Mouse (Mus musculus): ENCODE data around the gene Dysf.

Dysf gene

DNA sequence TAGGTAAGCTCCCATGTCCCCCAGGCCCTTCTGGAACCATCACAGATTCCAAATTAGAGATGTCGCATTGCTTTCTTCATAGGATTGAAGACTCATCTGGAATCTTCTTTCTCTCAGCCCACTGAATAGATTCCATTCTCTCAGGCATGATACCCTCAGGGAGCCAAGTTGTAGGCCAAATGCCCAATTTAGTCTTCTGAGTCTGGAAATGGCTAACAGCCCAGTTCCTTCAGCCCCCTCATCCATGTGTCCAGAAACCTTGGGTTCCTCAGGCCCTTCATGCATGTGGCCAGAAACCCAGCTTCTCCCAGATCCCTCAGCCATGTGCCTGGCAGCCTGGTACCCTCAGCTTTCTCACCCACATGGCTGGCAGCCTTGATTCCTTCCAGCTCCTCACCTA lies 160.2 kb downstream of the Dysf start:
- no peak for DNase-seq (ENCODE audit: low spot score in 2 of 2)

GRCm38 (mm10) chr6:84173626-84174025 lies 165.2 kb downstream of the Dysf start:
- DNase-seq (ENCODE audit: low spot score in 2 of 2) = no peak

- DNase-seq (ENCODE audit: low spot score in 2 of 2) = no peak
Observed at GRCm38 (mm10) chr6:84178776-84179405, 170.5 kb downstream of the Dysf start.

- no peak for DNase-seq (ENCODE audit: low spot score in 2 of 2)
Observed at GRCm38 (mm10) chr6:84181452-84181851, 173.1 kb downstream of the Dysf start.

DNA sequence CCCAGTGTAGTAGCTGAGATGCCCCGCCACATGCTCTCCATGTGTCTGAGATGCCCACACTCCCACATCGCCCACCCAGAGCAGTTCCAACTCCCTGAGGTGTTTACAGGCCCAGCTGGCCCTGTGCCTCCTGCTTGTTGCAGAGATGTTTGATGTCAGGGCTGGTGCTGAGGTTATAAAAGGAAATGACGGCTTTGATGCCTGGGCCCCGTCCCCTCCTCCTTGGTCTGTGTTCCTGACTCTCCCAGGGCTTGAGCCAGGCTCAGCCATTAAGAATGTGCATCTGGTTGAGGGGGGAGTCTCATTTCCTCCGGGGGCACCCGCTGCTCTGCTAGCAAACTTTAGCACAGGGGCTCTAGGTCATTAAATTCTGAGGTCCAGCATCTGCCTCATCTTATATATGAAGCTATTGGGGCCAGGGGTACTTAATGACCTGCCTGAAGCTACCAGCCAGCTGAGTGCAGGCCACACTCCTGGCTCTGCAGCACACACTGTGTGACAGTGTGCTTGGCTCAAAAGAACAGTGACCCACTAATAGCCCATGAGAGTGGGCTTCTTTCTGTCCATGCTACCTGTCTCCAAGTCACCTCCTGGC lies 183.4 kb downstream of the Dysf start:
- DNase-seq (ENCODE audit: low spot score in 2 of 2) = peak in 1 of 2 experiments; percentile 12

GRCm38 (mm10) chr6:84196511-84196910 lies 188.1 kb downstream of the Dysf start:
- DNase-seq (ENCODE audit: low spot score in 2 of 2) = no peak

DNA sequence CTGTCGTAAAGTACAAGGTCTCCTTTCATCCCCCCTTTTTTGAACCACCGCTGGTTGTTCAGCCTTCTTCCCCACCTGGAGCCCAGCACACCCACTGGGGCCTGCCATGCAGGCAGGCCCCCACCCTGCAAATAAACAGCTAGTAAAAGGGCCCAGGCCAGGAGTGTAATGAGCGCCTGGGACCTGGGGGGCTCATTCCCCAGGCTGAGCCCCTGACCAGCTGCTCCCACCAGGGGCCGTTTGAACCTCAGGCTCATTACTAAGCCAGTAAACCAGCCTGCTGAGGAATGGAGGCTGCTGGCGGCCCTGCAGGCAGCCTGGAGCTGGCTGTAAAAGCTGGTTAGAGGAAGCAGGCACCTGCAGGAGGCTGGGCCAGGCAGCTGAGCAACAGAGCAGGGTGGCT lies 189.4 kb downstream of the Dysf start:
- DNase-seq (ENCODE audit: low spot score in 2 of 2) = no peak

DNA sequence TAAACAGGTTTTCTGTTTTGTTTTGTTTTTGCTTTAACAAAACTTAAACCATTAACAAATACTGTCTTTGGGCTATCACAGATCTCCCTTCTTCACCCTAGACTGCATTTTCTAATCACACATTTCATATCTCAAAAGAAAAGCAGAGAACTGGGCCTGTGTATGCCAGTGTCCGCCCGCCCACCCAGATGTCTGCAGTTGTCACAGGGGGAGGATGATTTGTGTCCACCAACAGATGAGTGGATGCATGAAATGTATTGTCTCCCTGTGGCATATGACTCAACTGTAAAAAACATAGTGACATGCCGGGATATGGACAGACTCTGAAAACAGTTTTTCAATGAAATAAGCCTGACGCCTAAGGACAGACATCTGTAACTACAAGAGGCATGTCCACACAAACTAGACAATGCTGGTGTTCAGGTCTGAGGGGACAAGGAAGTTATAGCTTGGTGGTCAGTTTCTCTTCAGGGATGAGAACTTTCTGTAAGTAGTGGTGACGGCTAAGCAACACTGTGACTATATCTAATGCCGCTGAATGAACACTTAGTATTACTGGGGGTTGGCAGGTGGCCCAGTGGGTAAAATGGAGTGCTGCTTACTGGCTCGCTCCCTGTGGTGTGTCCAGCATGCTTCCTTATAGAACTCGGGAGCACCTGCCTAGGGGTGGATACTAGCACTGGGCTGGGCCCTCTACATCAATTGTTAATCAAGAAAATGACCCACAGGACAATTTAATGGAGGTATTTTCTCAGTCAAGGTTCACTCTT lies 193.5 kb downstream of the Dysf start:
- DNase-seq (ENCODE audit: low spot score in 2 of 2) = peak in 1 of 2 experiments; percentile 3

DNA sequence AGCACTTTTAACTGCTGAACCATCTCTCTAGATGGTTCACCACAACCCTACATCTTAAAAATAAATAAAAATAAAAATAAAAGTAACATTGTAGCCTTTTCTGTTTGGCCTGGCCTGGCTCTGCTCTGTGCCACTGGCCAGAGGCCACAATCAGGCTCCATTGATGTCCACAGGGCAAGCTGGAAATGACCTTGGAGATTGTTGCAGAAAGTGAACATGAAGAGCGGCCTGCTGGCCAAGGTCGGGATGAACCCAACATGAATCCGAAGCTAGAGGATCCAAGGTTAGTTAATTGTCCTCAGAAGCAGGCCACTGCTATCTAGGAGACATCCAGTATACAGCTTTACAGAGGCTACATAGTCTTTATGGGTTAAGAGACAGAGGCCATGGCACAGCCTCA lies 197.2 kb downstream of the Dysf start:
- DNase-seq (ENCODE audit: low spot score in 2 of 2) = no peak

GRCm38 (mm10) chr6:84208589-84208988 lies 200.2 kb downstream of the Dysf start:
- DNase-seq (ENCODE audit: low spot score in 2 of 2) = no peak

DNA sequence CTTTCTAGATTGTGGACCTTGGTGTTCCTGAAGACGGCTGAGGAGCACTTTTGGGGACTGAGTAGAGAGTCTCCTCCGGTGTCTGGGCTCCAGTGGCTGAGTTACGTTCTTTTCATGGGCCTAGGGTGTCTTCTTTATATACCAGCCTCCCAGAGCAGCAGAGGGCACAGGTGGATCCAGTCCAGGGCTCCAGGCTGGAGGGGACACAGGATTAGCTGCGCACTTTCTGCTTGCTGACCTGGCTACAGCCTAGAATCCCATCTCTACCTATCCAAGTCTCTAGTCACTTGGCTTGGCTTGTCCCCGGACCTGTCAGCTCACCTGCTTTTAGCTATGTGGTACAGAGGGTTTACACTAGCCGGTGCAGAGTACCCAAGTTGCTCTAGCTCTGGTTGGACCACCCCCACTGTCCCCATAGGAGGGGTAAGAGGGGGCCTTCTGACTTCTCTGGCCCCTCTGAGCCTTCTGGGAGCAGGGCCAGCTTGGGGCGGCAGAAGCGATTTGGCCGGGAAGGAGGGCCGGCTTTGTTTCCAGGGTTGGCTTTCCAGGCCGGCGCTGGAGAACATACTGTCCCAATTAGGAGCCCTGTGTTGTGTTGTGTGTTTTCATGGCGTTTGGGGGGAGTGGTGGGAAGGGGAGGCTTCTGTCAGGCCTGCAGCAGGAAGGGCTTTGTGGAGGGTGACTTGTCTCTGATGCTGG lies 201.5 kb downstream of the Dysf start:
- no peak for DNase-seq (ENCODE audit: low spot score in 2 of 2)

GRCm38 (mm10) chr6:84211473-84211872 lies 203.1 kb downstream of the Dysf start:
- DNase-seq (ENCODE audit: low spot score in 2 of 2) = no peak

DNA sequence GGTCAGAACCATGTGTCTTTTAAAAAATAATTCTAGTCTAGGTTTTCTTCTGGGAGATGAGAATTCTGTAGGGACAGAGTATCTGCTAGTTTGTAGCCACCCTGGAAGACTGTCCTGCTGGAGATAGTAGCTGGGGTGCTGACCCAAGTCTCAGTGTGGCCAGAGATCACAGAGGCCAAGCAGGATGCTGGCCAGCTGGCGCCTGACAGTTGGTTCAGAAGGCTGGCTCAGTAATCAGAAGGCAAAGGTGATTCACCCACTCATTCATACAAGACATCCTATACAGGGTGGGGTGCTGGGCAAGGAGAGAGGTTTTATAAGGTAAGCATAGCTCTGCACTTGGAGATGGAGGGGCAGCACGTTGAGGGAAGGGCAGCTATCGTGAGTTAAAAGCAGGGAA lies 204.7 kb downstream of the Dysf start:
- DNase-seq (ENCODE audit: low spot score in 2 of 2) = no peak

DNA sequence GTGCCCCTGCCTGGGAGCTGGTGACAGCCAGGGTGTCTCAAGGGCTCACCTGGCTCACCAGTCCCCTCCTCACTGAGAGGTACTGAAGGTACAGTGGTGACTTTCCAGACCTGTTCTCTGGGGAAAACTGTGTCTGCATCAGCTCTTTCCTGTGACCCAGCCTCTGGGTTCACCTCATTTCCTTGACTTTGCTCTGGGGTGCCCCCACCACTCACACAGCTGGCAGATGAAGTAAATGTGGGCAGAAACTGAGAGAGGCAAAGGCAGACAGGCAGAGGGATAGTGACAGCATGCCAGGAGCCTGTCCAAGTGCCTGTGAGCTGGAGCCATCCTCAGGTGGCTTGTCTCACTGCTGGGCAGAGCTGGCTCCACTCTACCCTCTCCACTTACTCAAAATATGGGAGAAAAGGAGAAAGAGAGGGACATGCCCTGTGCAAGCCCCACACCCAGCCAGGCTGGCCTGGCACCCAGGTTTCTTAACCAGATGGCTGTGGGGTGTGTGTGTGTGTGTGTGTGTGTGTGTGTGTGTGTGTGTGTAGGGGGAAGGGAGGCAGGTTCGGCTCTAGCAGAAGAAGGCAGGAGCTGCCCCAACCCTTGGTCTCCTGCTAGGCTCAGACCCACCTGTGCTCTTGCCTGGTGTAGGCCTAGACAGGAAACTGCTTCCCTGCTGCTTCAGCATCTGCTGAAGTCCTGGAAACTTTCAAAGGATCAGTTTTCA lies 209.0 kb downstream of the Dysf start:
- no peak for DNase-seq (ENCODE audit: low spot score in 2 of 2)

- DNase-seq (ENCODE audit: low spot score in 2 of 2) = no peak
Observed at GRCm38 (mm10) chr6:84219119-84219518, 210.7 kb downstream of the Dysf start.

DNA sequence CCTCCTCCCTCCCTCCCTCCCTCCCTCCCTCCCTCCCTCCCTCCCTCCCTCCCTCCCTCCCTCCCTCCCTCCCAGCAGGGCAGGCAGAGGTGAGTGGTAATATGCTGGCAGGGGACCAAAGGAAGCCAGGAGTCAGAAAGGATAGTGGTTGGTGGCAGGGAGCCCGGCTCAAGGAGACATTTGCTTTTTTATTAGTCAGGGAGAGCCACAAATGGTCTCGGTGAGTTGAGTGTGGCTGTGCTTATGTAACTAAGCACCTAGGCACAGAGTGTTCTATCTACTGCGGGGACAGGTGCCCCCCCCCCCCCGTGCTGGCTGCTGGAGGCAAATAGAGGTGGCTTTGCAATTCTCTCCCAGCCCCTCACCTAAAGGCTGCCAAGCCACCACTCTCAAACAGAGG lies 216.5 kb downstream of the Dysf start:
- no peak for DNase-seq (ENCODE audit: low spot score in 2 of 2)

DNA sequence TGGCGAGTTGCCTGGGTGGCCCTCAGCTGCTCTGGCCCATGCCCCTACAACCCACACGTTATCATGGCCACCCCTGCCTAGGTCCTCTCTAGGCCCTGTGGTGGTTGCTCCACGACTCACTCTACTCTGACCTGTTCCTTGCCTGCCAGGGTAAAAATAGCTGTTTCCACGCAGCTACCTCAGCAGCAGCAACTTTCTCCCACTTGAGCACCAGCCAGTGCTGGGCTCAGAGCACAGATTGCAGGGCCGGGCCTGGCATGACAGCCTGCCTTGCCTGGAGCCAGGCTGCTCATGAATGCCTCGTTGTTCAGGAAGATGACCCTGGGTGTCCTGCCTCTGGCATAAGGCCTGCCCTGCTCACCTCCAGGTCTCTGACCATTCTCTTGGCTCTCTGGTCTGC lies 217.2 kb downstream of the Dysf start:
- DNase-seq (ENCODE audit: low spot score in 2 of 2) = peak; percentile 23 to 62

GRCm38 (mm10) chr6:84228196-84228595 lies 219.8 kb downstream of the Dysf start:
- DNase-seq (ENCODE audit: low spot score in 2 of 2) = no peak

DNA sequence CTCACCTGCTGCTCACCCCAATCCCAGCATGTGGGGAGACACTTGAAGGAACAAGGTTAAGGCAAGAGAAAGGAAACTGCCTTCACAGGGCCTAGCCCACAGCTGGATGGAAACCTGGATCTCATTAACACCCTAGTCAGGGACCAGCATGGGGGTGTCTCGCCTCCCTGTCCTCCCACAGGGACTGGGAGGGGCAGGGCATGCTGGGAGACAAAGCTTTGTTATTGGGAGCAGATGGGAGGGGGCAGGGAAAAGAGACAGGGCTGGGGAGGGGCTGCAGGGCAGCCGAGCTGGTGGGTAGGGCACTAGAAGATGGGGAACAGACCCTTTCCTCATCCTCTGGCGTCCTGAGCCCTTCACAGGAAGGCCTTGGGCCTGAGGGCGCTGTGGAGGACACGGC lies 220.4 kb downstream of the Dysf start:
- DNase-seq (ENCODE audit: low spot score in 2 of 2) = no peak

- no peak for DNase-seq (ENCODE audit: low spot score in 2 of 2)
Observed at GRCm38 (mm10) chr6:84229739-84230138, 221.3 kb downstream of the Dysf start.

DNA sequence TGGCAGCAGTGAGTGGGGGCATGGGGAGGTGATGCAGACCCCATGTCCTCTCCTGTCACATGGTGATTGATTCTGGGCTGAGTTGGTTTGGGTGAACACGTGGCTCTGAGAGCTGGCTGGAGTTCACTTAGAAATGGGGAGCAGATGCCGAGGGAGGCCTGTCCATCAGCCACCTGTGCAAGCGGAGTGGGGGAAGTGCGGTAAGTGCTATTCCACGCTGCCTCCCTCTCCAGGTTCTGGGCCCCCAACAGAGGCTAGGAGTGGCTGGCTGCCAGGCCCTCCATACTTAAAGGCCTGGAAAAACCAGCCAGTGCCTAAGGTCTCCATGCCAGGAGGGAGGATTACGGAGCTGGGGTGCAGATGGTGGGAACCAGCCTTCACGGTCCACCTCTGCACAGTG lies 222.7 kb downstream of the Dysf start:
- DNase-seq (ENCODE audit: low spot score in 2 of 2) = no peak
